Mouse (Mus musculus) layer of hippocampus, adult 2 months (tissue): ENCODE measurements at regions not wholly inside any gene's neighbourhood (a gene's known extent, or its start where the extent isn't known, plus 50 kb on each side); places are given as distances from the start of the nearest gene placed in this dataset.
A peak's percentile ranks its signal among the peaks of the same experiment; 100 is the strongest.

Experiments used
- DNase-seq, 2 experiments: peaks; one replicate each; pipeline ENCODE4 v3.0.0; 2022; ENCODE audit warnings: low spot score in 2 of 2
- H3K27ac ChIP-seq: fragments of 200-600 bp; 2 replicates; pipeline ENCODE4 v1.8.1; 2022
- H3K4me3 ChIP-seq: fragments of 200-600 bp; 2 replicates; pipeline ENCODE4 v1.8.1; 2022; ENCODE audit warnings: mild to moderate bottlenecking
- CTCF ChIP-seq: fragments of 200-600 bp; conservative IDR thresholded peaks from 2 replicates; pipeline ENCODE4 v1.8.1; 2022; ENCODE audit warnings: antibody characterized with exemption, mild to moderate bottlenecking, moderate library complexity

DNA sequence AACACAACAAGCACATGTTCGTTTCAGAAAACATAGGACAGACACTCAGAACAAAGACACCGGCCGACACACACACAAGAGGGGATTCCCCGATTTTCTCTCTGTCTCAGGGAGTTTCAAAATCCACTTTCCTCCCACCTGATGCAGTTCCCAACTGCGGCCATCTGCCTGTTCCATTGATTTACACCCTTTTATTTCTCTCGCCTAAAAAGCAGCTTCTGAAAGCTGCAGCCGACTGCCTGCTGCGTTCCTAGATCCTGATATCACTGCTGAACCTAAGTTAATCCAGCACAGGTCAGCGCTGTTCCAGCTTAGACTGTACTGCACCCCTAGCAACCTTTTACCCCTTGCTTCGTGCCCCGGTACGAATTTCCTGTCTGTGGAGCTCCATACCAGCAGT is 237.0 kb downstream of the Impad1 start:
- H3K27ac ChIP-seq = no peak overlapping the region
- no peak overlapping the region for H3K4me3 ChIP-seq
- DNase-seq = peak in 1 of 2 experiments; percentile 25
- TF ChIP-seq CTCF = no peak

DNA sequence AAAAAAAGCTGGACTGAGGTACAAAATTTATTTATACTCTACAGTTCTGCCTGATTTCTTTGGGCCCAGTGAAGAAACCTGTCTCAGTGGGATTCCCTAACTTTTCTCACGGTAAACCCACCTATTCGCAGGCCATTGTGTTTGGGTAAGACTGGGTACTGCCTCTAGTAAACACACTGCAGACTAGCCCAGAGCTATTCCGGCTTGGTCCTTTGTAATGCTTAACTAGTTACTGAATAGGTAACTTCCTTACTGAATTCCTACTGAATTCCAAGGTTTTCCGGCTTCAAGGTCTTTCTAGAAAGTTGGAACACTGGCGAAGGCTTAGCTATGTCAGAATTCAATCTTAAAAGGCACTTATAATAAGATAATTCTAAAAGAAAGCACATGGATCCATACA is 242.9 kb downstream of the Impad1 start:
- Histone ChIP-seq H3K27ac (no peak overlapping the region), H3K4me3 (no peak overlapping the region)
- no peak for DNase-seq
- no peak for TF ChIP-seq CTCF

DNA sequence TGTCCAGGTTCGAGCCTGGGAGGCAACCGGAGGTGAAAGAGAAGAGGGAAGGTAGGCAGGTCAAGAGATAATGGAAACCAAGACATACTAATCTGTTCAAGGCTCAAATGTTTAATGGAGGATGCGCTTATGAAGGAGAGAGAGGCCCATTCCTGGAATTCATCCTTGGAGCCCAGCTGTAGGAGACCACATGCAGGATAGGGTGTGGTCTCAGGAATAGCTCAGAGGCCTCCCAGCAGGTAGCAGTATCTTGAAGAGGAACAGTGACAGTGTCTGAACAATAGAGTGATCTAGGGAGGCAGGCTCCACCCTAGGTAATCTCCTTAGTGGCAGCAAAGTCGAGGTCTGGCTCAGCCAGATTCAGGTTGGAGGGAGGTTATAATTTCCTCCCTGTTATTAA is 243.3 kb downstream of the Impad1 start:
- Histone ChIP-seq H3K4me3 (no peak overlapping the region), H3K27ac (no peak overlapping the region)
- DNase-seq = no peak
- no peak for TF ChIP-seq CTCF

DNA sequence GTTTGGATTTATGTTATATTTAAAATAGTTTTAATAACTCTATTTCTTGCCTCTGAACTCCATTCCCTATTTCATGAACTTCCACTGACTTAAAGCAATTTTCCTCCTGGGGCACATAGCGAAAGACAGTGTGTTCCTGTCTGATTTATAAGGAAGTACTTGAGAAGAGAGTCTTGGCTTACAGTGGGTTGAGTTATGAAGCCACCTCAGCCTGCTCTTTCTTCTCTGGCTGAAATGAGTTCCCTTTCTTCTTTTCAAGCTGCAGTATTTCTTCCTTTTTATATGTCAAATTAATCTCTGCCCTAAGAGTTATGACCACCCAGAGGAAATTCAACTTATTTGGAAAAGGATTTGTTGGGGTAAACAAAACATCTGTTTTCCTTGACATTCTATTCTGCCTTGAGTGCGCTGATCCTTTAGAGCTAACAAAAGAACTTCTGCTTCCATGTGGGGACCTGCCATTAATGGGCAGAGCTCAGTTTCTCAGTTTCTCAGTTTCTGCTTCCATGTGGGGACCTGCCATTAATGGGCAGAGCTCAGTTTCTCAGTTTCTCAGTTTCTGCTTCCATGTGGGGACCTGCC is 255.9 kb downstream of the Impad1 start:
- TF ChIP-seq CTCF = no peak
- Histone ChIP-seq H3K4me3 (no peak overlapping the region), H3K27ac (no peak overlapping the region)
- DNase-seq = no peak

DNA sequence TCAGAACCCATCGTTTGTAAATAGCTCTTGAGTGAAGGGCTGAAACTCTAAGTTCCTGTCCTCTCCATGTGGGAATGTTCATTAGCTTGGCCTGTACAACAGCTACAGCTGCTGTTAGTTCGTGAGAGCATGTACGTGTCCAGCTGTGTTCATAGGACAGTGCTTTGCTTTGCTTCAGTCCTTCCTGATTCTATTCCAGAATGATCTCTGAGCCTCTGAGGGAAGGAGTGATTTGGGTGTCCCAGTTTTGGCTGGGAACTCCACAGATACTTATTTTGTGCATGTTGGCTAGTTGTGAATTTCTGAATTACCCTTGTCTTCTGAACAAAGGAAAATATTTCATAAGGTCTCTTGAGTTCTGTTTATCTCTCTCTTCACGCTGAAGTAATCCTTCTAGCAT is 261.0 kb downstream of the Impad1 start:
- DNase-seq = no peak
- no peak overlapping the region for H3K4me3 ChIP-seq
- H3K27ac ChIP-seq = no peak overlapping the region
- no peak for TF ChIP-seq CTCF

DNA sequence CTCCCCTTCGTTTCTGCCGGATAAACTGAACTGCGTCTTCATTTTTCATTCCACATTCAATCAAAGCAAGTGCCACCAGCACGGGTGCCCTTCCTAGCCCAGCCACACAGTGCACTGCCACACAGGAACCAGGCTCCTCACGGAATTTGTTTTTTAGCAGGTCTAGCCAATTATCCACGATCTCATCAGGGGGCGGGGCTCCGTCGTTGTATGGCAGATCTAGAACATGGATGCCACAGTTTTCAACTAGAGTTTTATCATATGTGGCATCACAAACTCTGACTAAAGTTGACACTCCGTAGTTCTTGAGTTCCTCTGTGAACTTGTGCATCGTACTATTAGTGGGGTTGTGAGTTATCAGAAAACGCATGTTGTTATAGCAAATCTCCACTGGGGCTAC is 264.8 kb downstream of the Impad1 start:
- no peak overlapping the region for H3K4me3 ChIP-seq
- DNase-seq = no peak
- no peak overlapping the region for H3K27ac ChIP-seq
- TF ChIP-seq CTCF = no peak

DNA sequence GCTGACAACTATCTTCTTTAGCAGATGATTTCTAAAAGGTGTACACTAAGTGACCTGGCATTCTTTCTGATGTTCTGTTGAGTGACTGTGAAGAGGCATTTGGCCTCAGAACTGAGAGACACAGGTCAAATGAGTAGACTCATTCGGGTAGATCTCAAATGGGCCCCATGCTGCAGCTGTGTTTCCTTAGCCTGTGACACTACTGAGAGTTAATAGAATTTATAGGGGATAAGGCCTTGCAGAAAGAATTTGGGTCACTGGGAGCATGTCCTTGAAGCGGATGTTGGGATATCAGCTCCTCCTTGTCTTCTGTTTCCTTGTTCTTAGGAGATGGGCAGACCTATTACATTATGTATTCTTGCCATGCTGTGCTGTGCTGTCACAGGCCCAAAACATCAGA is 271.4 kb downstream of the Impad1 start:
- H3K4me3 ChIP-seq = no peak overlapping the region
- no peak for TF ChIP-seq CTCF
- DNase-seq = no peak
- no peak overlapping the region for H3K27ac ChIP-seq

DNA sequence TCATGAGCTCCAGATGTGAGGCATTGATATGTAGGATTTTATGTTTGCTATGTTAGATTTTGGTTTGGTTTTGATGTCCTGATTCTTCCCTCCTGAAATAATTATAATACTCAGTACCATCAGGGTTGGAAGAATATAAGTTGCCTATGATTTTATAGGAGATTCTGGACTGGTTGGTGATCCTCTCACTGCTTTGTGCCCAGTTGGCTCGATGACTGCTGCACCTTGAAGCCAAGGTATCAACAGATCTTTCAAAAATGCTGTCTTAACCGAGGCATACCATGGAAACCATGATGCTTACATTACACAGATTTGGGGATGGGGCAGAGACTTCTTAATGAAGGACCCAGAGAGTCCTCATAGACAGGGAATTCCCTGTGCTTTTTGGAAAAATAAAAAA is 274.4 kb downstream of the Impad1 start:
- no peak for DNase-seq
- H3K27ac ChIP-seq = no peak overlapping the region
- TF ChIP-seq CTCF = no peak
- H3K4me3 ChIP-seq = no peak overlapping the region

DNA sequence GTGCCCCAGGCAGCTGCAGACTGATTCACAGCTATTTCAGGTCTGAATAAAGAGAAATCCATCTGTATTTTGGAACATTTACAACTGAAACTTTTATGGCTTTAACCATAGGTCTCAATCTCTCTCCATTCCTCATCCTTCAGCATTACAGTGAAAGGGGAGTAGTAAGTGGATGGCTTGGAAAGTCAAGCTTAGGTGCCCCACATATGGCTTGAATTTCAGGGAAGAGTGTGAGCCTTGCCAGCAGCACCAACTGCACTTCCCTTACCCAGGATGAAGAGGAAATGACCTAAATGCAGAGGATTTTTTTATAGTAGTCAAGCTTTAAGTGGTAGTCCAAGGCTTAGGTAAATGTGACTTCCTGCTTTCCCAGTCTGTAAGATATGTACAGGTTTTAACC is 279.8 kb downstream of the Impad1 start:
- TF ChIP-seq CTCF = no peak
- no peak for DNase-seq
- no peak overlapping the region for H3K27ac ChIP-seq
- no peak overlapping the region for H3K4me3 ChIP-seq

DNA sequence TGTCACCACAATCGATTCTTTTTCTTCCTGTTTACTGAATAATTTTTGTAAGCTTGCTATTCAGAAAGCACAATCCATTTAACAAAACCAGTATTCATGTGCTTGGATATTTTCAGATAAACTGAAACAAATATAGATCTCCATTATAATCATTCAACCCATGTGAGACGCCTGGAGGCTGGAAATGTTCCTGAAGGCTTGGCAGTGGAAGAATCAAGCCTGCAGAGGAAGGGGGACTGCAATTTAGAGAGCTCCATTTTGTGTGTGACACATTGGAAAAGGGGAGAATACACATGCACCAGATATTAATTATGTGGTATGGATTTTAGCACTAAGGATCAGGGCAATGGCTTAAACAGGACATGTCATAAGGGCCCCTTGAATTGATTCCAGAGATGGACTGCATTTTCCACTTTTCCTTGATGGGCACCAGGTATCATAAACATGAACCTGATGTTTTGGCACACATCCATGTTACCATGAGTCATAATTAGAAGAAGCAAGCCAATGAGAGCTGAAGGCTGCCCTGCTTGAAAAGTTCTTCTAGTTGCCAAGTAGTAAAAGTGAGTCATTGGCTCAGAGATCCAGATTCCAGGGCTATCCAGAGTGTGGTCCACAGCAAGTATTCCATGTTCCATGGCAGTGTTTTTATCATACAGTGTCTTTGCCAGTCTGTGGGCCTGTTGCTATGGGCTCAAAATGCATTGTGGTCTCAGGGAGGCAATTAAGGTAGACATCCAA is 282.8 kb downstream of the Impad1 start:
- Histone ChIP-seq H3K27ac (no peak overlapping the region), H3K4me3 (no peak overlapping the region)
- DNase-seq = no peak
- no peak for TF ChIP-seq CTCF

DNA sequence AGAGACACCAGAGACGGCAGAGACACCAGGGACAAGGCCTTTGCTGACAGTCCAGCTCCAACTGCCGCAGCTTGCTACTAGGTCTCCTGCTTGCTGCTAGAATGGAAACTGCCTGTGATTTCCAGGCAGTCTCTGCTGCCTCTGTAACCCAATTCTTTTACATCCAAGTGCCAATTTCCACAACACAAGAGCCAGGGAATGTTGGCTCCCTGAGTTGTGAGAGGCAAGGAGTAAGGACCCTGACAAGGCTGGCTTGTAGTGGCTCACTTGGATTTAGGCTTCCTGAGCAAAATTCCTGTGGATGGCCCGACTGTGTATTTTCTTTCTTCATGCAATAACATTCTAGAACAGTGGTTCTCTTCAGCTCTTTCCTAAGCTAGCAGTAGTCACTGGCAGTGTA is 283.9 kb downstream of the Impad1 start:
- TF ChIP-seq CTCF = no peak
- peak in 1 of 2 experiments; percentile 18 for DNase-seq
- Histone ChIP-seq H3K27ac (no peak overlapping the region), H3K4me3 (no peak overlapping the region)

DNA sequence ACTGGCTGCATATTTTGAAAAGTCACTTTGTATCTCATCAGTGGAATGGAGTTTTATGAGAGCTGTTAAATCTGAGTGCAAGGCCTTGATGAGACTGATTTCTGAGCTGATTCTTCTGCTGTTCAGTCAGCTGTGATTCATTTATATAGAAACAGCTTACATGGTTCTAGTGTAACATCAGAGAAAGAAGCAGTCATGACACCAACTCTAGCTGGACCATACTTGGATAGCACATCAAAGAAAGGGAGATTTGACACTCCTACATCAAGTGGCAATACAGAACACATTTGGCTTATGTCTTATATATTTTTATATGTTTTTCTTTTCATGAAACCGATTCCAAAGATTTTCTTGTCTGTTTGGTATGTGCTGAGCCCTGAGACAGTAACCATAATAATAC is 296.0 kb downstream of the Impad1 start:
- DNase-seq = no peak
- TF ChIP-seq CTCF = no peak
- H3K4me3 ChIP-seq = no peak overlapping the region

DNA sequence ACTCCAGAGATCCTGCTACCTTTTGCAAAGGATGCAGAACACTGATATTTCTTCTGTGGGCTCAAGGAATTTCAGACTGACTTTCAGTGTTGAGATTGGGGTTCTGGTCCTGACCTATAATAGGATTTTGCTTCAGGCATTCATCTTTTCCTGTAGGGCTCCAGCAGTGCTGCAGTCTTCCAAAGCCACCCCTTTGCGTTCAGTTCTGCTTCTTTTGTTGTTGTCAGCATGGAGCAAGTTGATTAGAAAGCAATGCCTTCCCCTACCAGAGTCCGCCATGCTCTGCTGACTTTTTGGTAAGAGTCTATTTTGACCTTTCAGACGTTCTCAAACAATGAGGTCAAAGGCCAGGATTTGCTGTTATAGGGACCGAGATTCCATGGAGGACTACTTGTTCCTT is 297.0 kb downstream of the Impad1 start:
- H3K27ac ChIP-seq = no peak overlapping the region
- DNase-seq = no peak
- TF ChIP-seq CTCF = no peak
- H3K4me3 ChIP-seq = no peak overlapping the region

More for the DNA sequence above, 296.0 kb downstream of the Impad1 start:
- H3K27ac ChIP-seq = no peak overlapping the region

DNA sequence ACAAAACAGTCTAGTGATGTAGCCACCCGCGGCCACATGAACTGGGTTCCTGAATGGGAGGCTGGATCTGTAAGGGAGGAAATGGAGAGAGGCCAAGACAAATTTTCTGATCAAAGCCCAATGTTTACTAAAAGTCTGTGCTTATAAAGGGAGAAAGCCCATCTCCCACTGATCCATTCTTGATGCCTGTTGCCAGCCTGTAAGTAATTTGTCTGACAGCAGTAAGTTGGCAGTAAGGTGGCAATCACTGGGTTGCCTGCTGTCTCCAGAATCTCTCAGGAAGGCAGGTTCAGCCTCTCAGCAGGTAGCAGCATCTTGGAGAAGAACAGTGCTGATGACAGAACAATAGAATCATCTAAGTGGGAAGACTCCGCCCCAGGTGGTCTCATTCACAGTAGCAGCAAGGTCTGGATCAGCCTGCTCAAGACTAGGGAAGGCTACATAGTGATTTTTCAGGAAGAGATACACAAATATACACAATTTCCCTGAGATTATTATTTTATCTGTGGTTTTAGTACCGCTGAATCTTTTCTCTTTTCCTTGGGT is 327.9 kb downstream of the Impad1 start:
- TF ChIP-seq CTCF = no peak
- H3K4me3 ChIP-seq = no peak overlapping the region
- no peak for DNase-seq
- no peak overlapping the region for H3K27ac ChIP-seq
